Mouse (Mus musculus) kidney, postnatal 0 days (tissue): ENCODE data around the gene Serpini2. TPM values are rescaled to one million over a fixed set of nuclear protein-coding genes. Genes with fewer than 3 reads are reported as not detected.
"Not testable (repeated sequence)": the region's sequence is repeated elsewhere in the genome, so short reads cannot be mapped to it uniquely, and the experiment has no call there.

Source experiments
- ATAC-seq: fragments of 200-750 bp; cut with Nextera tagmentation; replicated peaks from 2 replicates; pipeline ENCODE4 v1.8.0; 2017; ENCODE audit warnings: low read depth, moderate number of reproducible peaks, moderate TSS enrichment, moderate library complexity; ENCODE audit not compliant: low FRiP score
- DNase-seq: peaks from one replicate; pipeline ENCODE4 v3.0.0-alpha.2; 2016; ENCODE audit warnings: low spot score
- H3K27ac ChIP-seq: fragments of 300-500 bp; sonication (generic); 2 replicates; pipeline ENCODE4 v1.5.1; 2014; ENCODE audit warnings: mild to moderate bottlenecking
- H3K27me3 ChIP-seq: fragments of 300-500 bp; sonication (generic); 2 replicates; pipeline ENCODE4 v1.6.1; 2014; ENCODE audit warnings: low read length, mixed read lengths; ENCODE audit not compliant: insufficient read depth
- H3K36me3 ChIP-seq: fragments of 300-500 bp; sonication (generic); 2 replicates; pipeline ENCODE4 v1.6.1; 2014; ENCODE audit warnings: low read length, mixed read lengths; ENCODE audit not compliant: insufficient read depth
- H3K4me1 ChIP-seq: fragments of 300-500 bp; sonication (generic); replicated peaks from 2 replicates; pipeline ENCODE4 v1.6.1; 2014; ENCODE audit warnings: antibody characterized with exemption, low read length, mixed read lengths; ENCODE audit not compliant: insufficient read depth
- H3K4me2 ChIP-seq: fragments of 300-500 bp; sonication (generic); 2 replicates; pipeline ENCODE4 v1.6.1; 2014; ENCODE audit warnings: mild to moderate bottlenecking, low read length, moderate library complexity, mixed read lengths
- H3K4me3 ChIP-seq: fragments of 300-500 bp; sonication (generic); replicated peaks from 2 replicates; pipeline ENCODE4 v1.5.1; 2014; ENCODE audit warnings: low read depth, low read length
- H3K9ac ChIP-seq: fragments of 300-500 bp; sonication (generic); 2 replicates; pipeline ENCODE4 v1.6.1; 2014; ENCODE audit warnings: low read depth, low read length
- H3K9me3 ChIP-seq: fragments of 300-500 bp; sonication (generic); replicated peaks from 2 replicates; pipeline ENCODE4 v1.6.1; 2016; ENCODE audit warnings: low read length, inconsistent platforms, mixed read lengths
- CTCF ChIP-seq: IDR thresholded peaks from 2 replicates; pipeline ENCODE4 v1.5.1; 2016; ENCODE audit warnings: antibody characterized with exemption, low read depth, mild to moderate bottlenecking, moderate library complexity
- WGBS: fragments of 180-500 bp; shearing (Covaris S2); extraction: QIAGEN DNeasy Blood & Tissue Kit; methylation state at CpG from one replicate; pipeline ENCODE4 v1.1.7; 2014; 5-methylcytosine and 5-hydroxymethylcytosine counted together
- polyA plus RNA-seq: library from polyadenylated mRNA; unstranded; fragments of >200 nt; fragmentation: Nextera tagmentation; extraction: Ambion mirVana; gene quantifications from 2 replicates; pipeline ENCODE4 v1.2.1, GENCODE M21; 2015

Serpini2 gene
- polyA plus RNA-seq = not detected in 2 replicates

GRCm38 (mm10) chr3:75269978-75270377 lies at the start of gene Serpini2:
TSS of gene Serpini2 (minus strand) at chr3:75270078.
- Histone ChIP-seq H3K4me2 (no peak within 1 kb of the TSS), H3K9ac (no peak within 1 kb of the TSS), H3K4me3 (no peak within 1 kb of the TSS), H3K9me3 (no peaks in the 10 kb centered on the region), H3K27ac (no peak within 1 kb of the TSS), H3K36me3 (no peaks in the 10 kb centered on the region), H3K4me1 (no peaks in the 10 kb centered on the region), H3K27me3 (no peaks in the 10 kb centered on the region)
- no peak for TF ChIP-seq CTCF
- ATAC-seq = no peak
- 82% methylated on average over 2 of the region's 2 CpGs for WGBS
- no peak for DNase-seq

GRCm38 (mm10) chr3:75308861-75309260 lies 39.0 kb upstream of the Serpini2 start:
- WGBS = 86% methylated on average over 4 of the region's 4 CpGs
- DNase-seq (no peak), ATAC-seq (no peak)
- no peaks in the 10 kb centered on the region for H3K9me3 ChIP-seq
- no peak overlapping the region for H3K27ac ChIP-seq
- no peak overlapping the region for H3K4me2 ChIP-seq
- no peaks in the 10 kb centered on the region for H3K36me3 ChIP-seq
- H3K9ac ChIP-seq = no peak overlapping the region
- TF ChIP-seq CTCF = no peak
- no peak overlapping the region for H3K4me3 ChIP-seq
- no peaks in the 10 kb centered on the region for H3K27me3 ChIP-seq
- H3K4me1 ChIP-seq = no peaks in the 10 kb centered on the region

- DNase-seq (no peak), ATAC-seq (no peak)
- WGBS = 55% methylated on average over 3 of the region's 3 CpGs
- Histone ChIP-seq H3K4me3 (no peak overlapping the region), H3K36me3 (no peaks in the 10 kb centered on the region), H3K27me3 (no peaks in the 10 kb centered on the region), H3K27ac (no peak overlapping the region), H3K9me3 (no peaks in the 10 kb centered on the region), H3K9ac (no peak overlapping the region), H3K4me2 (no peak overlapping the region), H3K4me1 (no peaks in the 10 kb centered on the region)
- TF ChIP-seq CTCF = no peak
Measured at GRCm38 (mm10) chr3:75308228-75308627, 38.4 kb upstream of the Serpini2 start.

GRCm38 (mm10) chr3:75305584-75305983 lies 35.7 kb upstream of the Serpini2 start:
- ATAC-seq = peak; percentile 81
- H3K27me3 ChIP-seq = no peaks in the 10 kb centered on the region
- H3K4me1 ChIP-seq = no peaks in the 10 kb centered on the region
- TF ChIP-seq CTCF = no peak
- no peaks in the 10 kb centered on the region for H3K36me3 ChIP-seq
- no peaks in the 10 kb centered on the region for H3K9me3 ChIP-seq
- no peak overlapping the region for H3K9ac ChIP-seq
- no peak overlapping the region for H3K4me3 ChIP-seq
- H3K4me2 ChIP-seq = no peak overlapping the region
- no peak overlapping the region for H3K27ac ChIP-seq
- peak; percentile 5 for DNase-seq
- WGBS = 56% methylated on average over 3 of the region's 3 CpGs

DNA sequence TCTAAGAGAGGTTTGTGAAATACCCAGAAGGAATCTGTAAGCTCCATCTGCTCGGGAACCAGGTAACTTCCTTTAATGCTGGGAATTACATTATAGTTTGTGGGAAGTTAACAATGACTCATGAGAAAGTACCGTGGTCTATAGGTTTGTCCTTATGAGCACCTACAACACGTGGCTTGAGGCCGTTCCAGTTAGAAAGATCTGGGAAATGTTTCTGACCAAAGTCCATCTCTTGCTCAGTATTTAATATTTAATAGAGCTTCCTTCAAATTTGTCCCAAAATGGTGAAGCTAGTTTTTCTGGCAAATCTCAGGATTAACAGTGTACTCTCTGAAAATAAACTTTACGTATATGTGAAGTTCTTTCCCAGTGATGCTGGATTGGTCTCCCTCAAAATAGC lies 34.7 kb upstream of the Serpini2 start:
- no peaks in the 10 kb centered on the region for H3K4me1 ChIP-seq
- no peaks in the 10 kb centered on the region for H3K27me3 ChIP-seq
- no peaks in the 10 kb centered on the region for H3K9me3 ChIP-seq
- H3K4me2 ChIP-seq = no peak overlapping the region
- 84% methylated on average over 5 of the region's 5 CpGs for WGBS
- no peak for ATAC-seq
- H3K36me3 ChIP-seq = no peaks in the 10 kb centered on the region
- no peak overlapping the region for H3K4me3 ChIP-seq
- no peak for TF ChIP-seq CTCF
- no peak for DNase-seq
- no peak overlapping the region for H3K9ac ChIP-seq
- H3K27ac ChIP-seq = no peak overlapping the region

- Histone ChIP-seq H3K36me3 (no peaks in the 10 kb centered on the region), H3K9ac (no peak overlapping the region), H3K4me1 (no peaks in the 10 kb centered on the region), H3K27ac (no peak overlapping the region), H3K9me3 (no peaks in the 10 kb centered on the region), H3K4me3 (no peak overlapping the region), H3K27me3 (no peaks in the 10 kb centered on the region), H3K4me2 (no peak overlapping the region)
- DNase-seq (no peak), ATAC-seq (no peak)
- 95% methylated on average over 2 of the region's 2 CpGs for WGBS
- peak; percentile 45 for TF ChIP-seq CTCF
Measured at GRCm38 (mm10) chr3:75301072-75301471, 31.2 kb upstream of the Serpini2 start.

- H3K27me3 ChIP-seq, H3K4me1 ChIP-seq, H3K4me3 ChIP-seq, H3K4me2 ChIP-seq, H3K9me3 ChIP-seq, ATAC-seq, H3K27ac ChIP-seq, DNase-seq, H3K36me3 ChIP-seq, H3K9ac ChIP-seq: not testable (repeated sequence)
- WGBS = 77% methylated on average over 1 of the region's 1 CpGs
Measured at GRCm38 (mm10) chr3:75299464-75299863, 29.6 kb upstream of the Serpini2 start.
